Mouse (Mus musculus): ENCODE measurements at regions not wholly inside any gene's neighbourhood (a gene's known extent, or its start where the extent isn't known, plus 50 kb on each side); places are given as distances from the start of the nearest gene placed in this dataset.

DNA sequence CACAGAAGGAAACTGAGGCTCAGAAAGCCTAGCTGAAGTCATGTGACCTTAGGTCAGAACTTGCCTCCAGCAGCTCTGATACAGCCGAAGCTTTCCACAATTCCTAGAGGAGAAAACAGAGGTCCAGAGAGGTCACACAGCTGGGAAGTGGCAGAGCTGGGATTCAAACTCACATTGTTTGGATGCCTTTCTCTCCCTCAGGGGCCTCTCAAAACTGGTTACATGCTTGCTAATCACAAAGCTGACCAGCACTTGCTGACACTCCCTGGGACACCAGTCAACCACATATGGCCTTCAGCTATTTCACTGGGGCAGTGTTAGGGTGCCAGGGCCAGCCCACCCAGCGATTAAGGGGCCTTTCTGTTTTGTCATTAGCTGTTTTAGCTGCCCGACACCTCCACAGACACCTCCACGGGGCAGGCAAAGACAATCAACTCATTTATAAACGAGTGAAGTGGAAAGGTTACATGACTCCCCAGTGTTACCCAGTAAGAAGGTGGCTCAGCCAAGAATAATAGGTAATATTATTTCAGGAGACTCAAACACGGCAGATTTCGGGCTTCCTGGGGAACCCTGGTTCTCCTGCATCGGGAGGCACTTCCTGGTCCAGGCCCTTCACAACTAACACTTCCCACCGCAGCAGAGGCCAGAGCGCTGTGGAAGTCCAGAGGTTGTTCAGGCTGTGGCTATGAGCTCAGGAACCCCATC is 71.4 kb downstream of the 2410131K14Rik start:
- Histone ChIP-seq H3K79me2 (ENCODE audit: inconsistent target) (no peaks in the 10 kb centered on the region), H3K4me3 (ENCODE audit: inconsistent target) (no peak overlapping the region), H3K27ac (no peak overlapping the region), H3K36me3 (ENCODE audit: inconsistent target) (no peaks in the 10 kb centered on the region)
- WGBS (ENCODE audit: missing documents), result 70% methylated on average over 10 of the region's 10 CpGs

DNA sequence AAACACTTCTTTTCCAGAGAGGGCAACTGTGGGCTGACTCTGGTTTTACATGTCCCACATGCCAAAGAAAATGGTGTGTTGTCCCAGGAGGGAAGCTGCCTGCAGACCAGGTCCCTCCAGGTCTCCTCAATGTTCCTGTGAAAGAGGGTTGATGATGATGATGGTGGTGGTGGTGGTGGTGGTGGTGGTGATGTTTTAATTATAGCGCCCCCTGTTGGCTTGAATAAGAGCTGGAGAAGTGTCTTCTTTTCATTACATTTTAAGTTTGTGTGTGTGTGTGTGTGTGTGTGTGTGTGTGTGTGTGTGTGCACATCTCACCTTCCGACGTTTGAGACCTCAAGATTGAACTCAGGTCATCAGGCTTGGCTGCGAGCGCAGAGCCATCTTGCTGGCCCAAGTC is 73.0 kb downstream of the 2410131K14Rik start:
- H3K79me2 ChIP-seq (ENCODE audit: inconsistent target), result no peaks in the 10 kb centered on the region
- H3K27ac ChIP-seq, result no peak overlapping the region
- 100% methylated on average over 1 of the region's 5 CpGs for WGBS (ENCODE audit: missing documents)
- H3K36me3 ChIP-seq (ENCODE audit: inconsistent target), result no peaks in the 10 kb centered on the region
- H3K4me3 ChIP-seq (ENCODE audit: inconsistent target), result no peak overlapping the region

DNA sequence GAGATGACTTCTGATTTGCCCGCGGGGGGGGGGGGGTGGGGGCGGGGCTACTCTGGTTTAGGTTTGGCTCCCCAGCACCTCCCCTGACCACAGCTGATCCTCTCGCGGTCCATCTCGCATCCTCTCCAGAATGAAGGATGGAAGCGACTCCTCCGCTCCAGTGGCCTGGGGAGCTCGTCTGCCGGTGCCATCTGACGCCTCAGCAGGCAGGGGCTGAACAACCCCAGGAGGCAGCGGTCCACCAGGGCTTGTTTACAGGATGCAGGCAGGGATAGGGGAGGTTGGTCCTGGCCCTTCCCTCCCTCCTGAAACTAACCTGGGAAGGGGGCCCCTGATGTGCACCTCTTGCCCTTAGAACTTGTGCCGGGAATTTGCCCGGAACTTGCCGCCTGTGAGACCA is 73.9 kb downstream of the 2410131K14Rik start:
- Histone ChIP-seq H3K4me3 (ENCODE audit: inconsistent target) (no peak overlapping the region), H3K79me2 (ENCODE audit: inconsistent target) (no peaks in the 10 kb centered on the region), H3K36me3 (ENCODE audit: inconsistent target) (no peaks in the 10 kb centered on the region), H3K27ac (no peak overlapping the region)
- 28% methylated on average over 14 of the region's 15 CpGs for WGBS (ENCODE audit: missing documents)

DNA sequence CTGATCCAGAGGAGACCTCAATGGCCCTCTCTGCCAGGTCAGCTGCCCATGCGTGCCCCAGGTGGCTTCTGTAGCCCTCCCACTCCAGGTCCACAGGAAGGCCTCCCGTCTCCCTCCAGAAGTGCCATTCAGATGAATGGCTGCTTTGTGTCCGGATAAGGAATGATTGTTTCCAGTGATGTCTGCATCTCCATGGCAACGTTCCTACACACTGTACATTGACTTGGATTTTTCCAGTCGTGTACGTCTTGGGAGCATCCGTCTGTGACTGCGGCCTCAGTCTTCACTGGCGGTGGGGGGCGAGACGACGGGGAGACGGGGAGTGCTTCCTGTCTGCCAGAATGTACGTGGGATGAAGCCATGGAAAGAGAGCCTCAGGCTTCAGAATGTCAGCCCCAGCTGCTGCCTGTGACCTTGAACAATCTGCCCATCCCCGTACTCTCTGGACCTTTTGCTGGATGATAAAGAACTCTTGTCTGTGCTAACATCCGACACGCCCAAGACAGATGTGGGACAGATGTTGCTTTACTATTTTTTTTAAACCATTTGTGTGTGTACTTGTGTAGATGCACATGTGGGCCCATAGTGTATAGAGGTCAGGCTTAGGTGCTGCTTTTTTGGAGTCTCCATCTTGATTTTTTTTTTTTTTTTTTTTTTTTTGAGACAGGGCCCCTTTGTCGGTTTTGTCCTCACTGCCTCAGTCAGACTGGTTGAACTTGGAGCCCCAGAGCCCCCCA is 76.9 kb downstream of the 2410131K14Rik start:
- H3K27ac ChIP-seq, result no peak overlapping the region
- no peaks in the 10 kb centered on the region for H3K79me2 ChIP-seq (ENCODE audit: inconsistent target)
- 92% methylated on average over 18 of the region's 18 CpGs for WGBS (ENCODE audit: missing documents)
- no peaks in the 10 kb centered on the region for H3K36me3 ChIP-seq (ENCODE audit: inconsistent target)
- H3K4me3 ChIP-seq (ENCODE audit: inconsistent target), result no peak overlapping the region

GRCm38 (mm10) chr5:118323151-118323550 is 78.1 kb downstream of the 2410131K14Rik start:
- Histone ChIP-seq H3K4me3 (ENCODE audit: inconsistent target) (no peak overlapping the region), H3K36me3 (ENCODE audit: inconsistent target) (no peaks in the 10 kb centered on the region), H3K27ac (no peak overlapping the region), H3K79me2 (ENCODE audit: inconsistent target) (no peaks in the 10 kb centered on the region)
- WGBS (ENCODE audit: missing documents), result 81% methylated on average over 2 of the region's 2 CpGs

DNA sequence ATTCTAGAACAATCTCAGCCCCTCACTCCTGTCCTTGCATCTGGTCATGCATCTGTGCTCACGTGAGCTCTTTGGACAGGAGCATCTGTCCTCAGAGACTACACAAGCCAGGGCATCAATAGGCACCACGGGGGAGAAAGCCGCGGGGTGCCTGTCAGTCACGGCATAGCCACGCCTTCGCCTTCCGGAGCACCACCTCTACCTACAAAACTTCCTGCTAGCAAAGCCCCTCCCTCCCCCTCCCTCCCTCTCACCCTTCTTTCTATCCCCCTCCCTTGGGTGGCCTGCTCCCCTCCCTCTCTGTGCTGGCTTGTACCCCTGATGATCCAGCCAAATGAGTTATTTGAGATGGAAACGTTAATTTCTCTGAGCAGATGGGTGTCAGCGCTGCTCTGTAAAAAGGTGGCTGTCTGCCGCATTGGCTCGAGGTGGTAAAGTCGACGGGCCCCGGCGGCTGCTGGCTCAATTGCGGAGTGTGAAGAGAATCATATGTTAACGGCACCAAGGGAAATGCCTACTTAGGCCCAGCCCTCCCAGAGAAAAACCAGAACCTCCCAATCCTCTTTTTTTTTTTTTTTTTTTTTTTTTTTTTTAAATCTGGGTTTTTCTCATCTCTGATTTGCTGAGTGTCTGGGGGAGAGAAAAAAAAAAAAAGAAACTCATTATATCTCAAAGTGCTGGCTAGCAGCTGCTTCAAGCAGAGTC is 82.0 kb downstream of the 2410131K14Rik start:
- H3K27ac ChIP-seq, result no peak overlapping the region
- no peak overlapping the region for H3K4me3 ChIP-seq (ENCODE audit: inconsistent target)
- H3K36me3 ChIP-seq (ENCODE audit: inconsistent target), result no peaks in the 10 kb centered on the region
- WGBS (ENCODE audit: missing documents), result 3% methylated on average over 15 of the region's 18 CpGs
- H3K79me2 ChIP-seq (ENCODE audit: inconsistent target), result no peaks in the 10 kb centered on the region

GRCm38 (mm10) chr5:118327961-118328712 is 83.1 kb downstream of the 2410131K14Rik start:
- no peak overlapping the region for H3K27ac ChIP-seq
- 22% methylated on average over 28 of the region's 28 CpGs for WGBS (ENCODE audit: missing documents)
- H3K79me2 ChIP-seq (ENCODE audit: inconsistent target), result no peaks in the 10 kb centered on the region
- H3K4me3 ChIP-seq (ENCODE audit: inconsistent target), result no peak overlapping the region
- no peaks in the 10 kb centered on the region for H3K36me3 ChIP-seq (ENCODE audit: inconsistent target)

DNA sequence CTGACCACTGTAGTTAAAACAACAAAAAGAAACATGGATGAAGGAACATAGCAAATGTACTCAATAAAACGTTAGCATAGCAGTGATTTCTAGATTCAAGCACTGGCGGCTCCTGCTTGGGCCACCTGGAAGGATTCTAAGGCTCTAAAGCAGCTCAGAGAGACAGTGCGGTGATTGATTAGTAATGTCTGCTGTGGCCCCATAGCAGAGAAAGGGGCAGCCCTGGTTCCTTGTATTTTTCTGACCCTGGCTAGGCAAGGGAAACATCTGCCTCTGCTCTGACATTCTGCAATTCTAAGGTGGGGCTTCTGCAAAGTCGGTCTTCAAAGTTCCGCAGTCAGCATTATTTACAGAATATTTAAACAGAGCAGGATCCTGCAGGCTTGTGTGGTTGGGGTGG is 84.1 kb downstream of the 2410131K14Rik start:
- WGBS (ENCODE audit: missing documents), result 63% methylated on average over 5 of the region's 5 CpGs
- no peak overlapping the region for H3K4me3 ChIP-seq (ENCODE audit: inconsistent target)
- no peaks in the 10 kb centered on the region for H3K79me2 ChIP-seq (ENCODE audit: inconsistent target)
- H3K27ac ChIP-seq, result no peak overlapping the region
- no peaks in the 10 kb centered on the region for H3K36me3 ChIP-seq (ENCODE audit: inconsistent target)

GRCm38 (mm10) chr5:118331286-118331607 is 86.2 kb downstream of the 2410131K14Rik start:
- no peaks in the 10 kb centered on the region for H3K79me2 ChIP-seq (ENCODE audit: inconsistent target)
- H3K4me3 ChIP-seq (ENCODE audit: inconsistent target), result no peak overlapping the region
- no peaks in the 10 kb centered on the region for H3K36me3 ChIP-seq (ENCODE audit: inconsistent target)
- H3K27ac ChIP-seq, result no peak overlapping the region
- WGBS (ENCODE audit: missing documents), result 31% methylated on average over 14 of the region's 14 CpGs

GRCm38 (mm10) chr5:118331608-118332394 is 86.8 kb downstream of the 2410131K14Rik start:
- WGBS (ENCODE audit: missing documents), result 3% methylated on average over 32 of the region's 32 CpGs
- peak overlapping the region; percentile 25; the same call in 1 of the 2 replicates for H3K4me3 ChIP-seq (ENCODE audit: inconsistent target)
- H3K27ac ChIP-seq, result no peak overlapping the region
- H3K79me2 ChIP-seq (ENCODE audit: inconsistent target), result no peaks in the 10 kb centered on the region
- no peaks in the 10 kb centered on the region for H3K36me3 ChIP-seq (ENCODE audit: inconsistent target)

GRCm38 (mm10) chr5:118334054-118334453 is 89.0 kb downstream of the 2410131K14Rik start:
- Histone ChIP-seq H3K4me3 (ENCODE audit: inconsistent target) (no peak overlapping the region), H3K27ac (no peak overlapping the region), H3K36me3 (ENCODE audit: inconsistent target) (no peaks in the 10 kb centered on the region), H3K79me2 (ENCODE audit: inconsistent target) (no peaks in the 10 kb centered on the region)
- 97% methylated on average over 2 of the region's 2 CpGs for WGBS (ENCODE audit: missing documents)

DNA sequence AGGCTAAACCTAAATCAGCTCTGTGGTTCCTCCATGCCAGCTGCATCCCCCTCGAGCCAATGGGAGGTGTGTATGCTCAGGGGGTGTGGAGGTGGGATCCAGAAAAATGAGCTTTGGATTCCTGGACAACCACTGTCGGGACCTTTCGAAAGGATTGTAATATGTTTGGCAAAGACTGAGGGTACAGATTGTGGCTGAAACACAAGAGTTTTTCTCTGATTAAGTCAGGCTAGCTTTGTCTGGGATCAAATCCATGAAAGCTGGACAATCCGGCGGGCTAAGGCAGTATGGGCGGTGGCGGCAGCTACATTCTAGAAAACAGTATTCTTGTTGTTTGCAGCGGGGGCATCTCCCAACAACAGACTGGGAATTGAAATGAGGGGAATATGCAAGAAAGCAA is 93.2 kb downstream of the 2410131K14Rik start:
- no peak overlapping the region for H3K27ac ChIP-seq
- 91% methylated on average over 8 of the region's 8 CpGs for WGBS (ENCODE audit: missing documents)
- H3K36me3 ChIP-seq (ENCODE audit: inconsistent target), result no peaks in the 10 kb centered on the region
- no peak overlapping the region for H3K4me3 ChIP-seq (ENCODE audit: inconsistent target)
- H3K79me2 ChIP-seq (ENCODE audit: inconsistent target), result no peaks in the 10 kb centered on the region

DNA sequence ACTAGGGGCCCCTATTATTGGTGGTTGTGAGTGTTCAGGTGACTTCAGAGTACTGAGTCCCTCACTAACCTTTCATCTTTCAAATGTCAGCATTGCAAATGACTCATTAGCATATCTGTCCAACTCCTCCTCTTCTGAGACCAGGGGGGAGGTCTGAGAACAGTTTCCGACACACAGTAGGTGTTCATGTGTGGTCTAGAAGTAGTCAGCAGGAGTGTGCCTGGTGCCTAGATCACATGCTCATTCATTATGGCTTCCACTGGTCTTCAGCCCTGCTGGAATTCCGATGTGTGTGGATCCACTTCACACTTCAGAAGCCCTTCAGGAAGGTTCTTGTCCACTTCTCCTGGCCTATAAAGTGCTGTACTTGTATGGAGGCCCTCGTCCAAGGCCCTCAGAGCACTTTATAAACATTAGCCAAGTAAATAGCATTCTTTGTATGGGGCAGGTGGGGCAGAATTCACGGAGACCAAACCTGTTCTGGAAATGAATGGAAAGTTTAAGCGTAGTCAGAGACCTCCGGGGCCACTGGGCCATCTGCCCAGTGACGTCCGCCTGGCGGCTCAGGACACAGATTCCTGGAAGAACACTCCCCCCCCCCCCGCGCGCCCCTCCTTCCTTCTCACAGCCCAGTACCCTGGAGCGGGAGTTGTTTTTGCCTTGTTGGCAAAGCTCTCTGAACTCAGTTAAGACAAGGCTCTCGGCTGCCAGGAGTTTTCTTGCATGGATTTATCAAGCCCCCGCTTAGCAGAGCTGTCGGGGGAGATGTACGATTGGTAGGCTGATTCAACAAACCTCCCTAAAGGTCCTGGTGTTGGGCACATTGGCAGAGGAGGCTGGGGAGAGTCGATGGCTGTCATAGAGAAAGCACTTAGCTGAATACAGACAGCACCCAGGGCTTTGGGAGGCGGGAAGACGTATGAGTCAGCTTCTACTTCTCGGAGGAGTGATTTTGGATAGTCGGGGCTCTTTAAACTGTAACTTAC is 94.9 kb downstream of the 2410131K14Rik start:
- H3K27ac ChIP-seq, result no peak overlapping the region
- 87% methylated on average over 22 of the region's 22 CpGs for WGBS (ENCODE audit: missing documents)
- no peaks in the 10 kb centered on the region for H3K79me2 ChIP-seq (ENCODE audit: inconsistent target)
- H3K4me3 ChIP-seq (ENCODE audit: inconsistent target), result no peak overlapping the region
- H3K36me3 ChIP-seq (ENCODE audit: inconsistent target), result no peaks in the 10 kb centered on the region
